In genomic region chr4:142761577-142761976, GRCm38 (mm10) we compare ENCODE assay signal across 25 mouse cellular contexts.
"Had no signal": no experiment of that assay in that cellular context is flagged by ENCODE, and none has a peak within 500 bp of the region (broad histone marks: within the 10 kb centered on the region; RNA-seq: fewer than 3 reads in every experiment).

No protein-coding gene starts in this region.

- H3K4me1 ChIP-seq: heart, embryonic 12.5 days; hindbrain, embryonic 10.5 days; hindbrain, embryonic 13.5 days; intestine, embryonic 15.5 days; kidney, embryonic 15.5 days; limb, embryonic 15.5 days had no signal

- H3K27me3 ChIP-seq: heart, embryonic 12.5 days; intestine, embryonic 15.5 days; kidney, embryonic 15.5 days; limb, embryonic 13.5 days; limb, embryonic 15.5 days had no signal

- H3K9me3 ChIP-seq: heart, embryonic 12.5 days; hindbrain, embryonic 13.5 days; intestine, embryonic 15.5 days; kidney, embryonic 15.5 days; limb, embryonic 15.5 days had no signal

- H3K4me2 ChIP-seq: heart, embryonic 12.5 days; hindbrain, embryonic 13.5 days; intestine, embryonic 15.5 days; kidney, embryonic 15.5 days; limb, embryonic 13.5 days; limb, embryonic 15.5 days had no signal

- H3K27ac ChIP-seq: heart, adult 2 months; hindbrain, embryonic 10.5 days; hindbrain, embryonic 13.5 days; intestine, embryonic 15.5 days; kidney, embryonic 15.5 days; kidney, postnatal 0 days; limb, embryonic 13.5 days; limb, embryonic 15.5 days had no signal

- H3K9ac ChIP-seq: forebrain, postnatal 0 days; heart, embryonic 12.5 days; hindbrain, embryonic 13.5 days; intestine, embryonic 15.5 days; kidney, embryonic 15.5 days; limb, embryonic 13.5 days; limb, embryonic 15.5 days had no signal

- H3K36me3 ChIP-seq: heart, embryonic 12.5 days; hindbrain, embryonic 10.5 days; hindbrain, embryonic 13.5 days; intestine, embryonic 15.5 days; kidney, embryonic 15.5 days; limb, embryonic 13.5 days; limb, embryonic 15.5 days had no signal

- H3K4me3 ChIP-seq: heart, adult 2 months; heart, embryonic 12.5 days; hindbrain, embryonic 10.5 days; hindbrain, embryonic 13.5 days; intestine, embryonic 15.5 days; kidney, embryonic 15.5 days; limb, embryonic 13.5 days; limb, embryonic 15.5 days had no signal

- ATAC-seq: forebrain, postnatal 0 days; hindbrain, embryonic 16.5 days; inflammation-experienced regulatory T-cells, adult 6 months; intestine, embryonic 15.5 days had no signal

- DNase-seq: forebrain, postnatal 0 days; gastrocnemius, postnatal 14 days; gastrocnemius, postnatal 36 days; heart, adult 11 months; heart, adult 2 months; heart, postnatal 10 days; heart, postnatal 4 days; kidney, adult 11 months; kidney, adult 2 months; kidney, adult 9 months; kidney, postnatal 14 days; kidney, postnatal 36 days; layer of hippocampus, adult 9-11 months; layer of hippocampus, postnatal 36 days; left cerebral cortex, postnatal 4 days had no signal
